Mouse (Mus musculus) urinary bladder, postnatal 36 days (tissue): Measurements from ENCODE around the gene Gpr153.

Source experiments
- DNase-seq, 2 experiments: peaks; one replicate each; pipeline ENCODE4 v3.0.0; 2022; ENCODE audit warnings: low spot score in 2 of 2, mixed read lengths in 1 of 2

The Gpr153 gene

GRCm38 (mm10) chr4:152287317-152288120 lies 13.5 kb downstream of the Gpr153 start:
- no peak for DNase-seq

- DNase-seq, result no peak
Observed at GRCm38 (mm10) chr4:152288398-152288945, 14.4 kb downstream of the Gpr153 start.

GRCm38 (mm10) chr4:152290385-152290784 lies 16.4 kb downstream of the Gpr153 start:
- DNase-seq, result no peak

- no peak for DNase-seq
Observed at GRCm38 (mm10) chr4:152290991-152291390, 17.0 kb downstream of the Gpr153 start.

GRCm38 (mm10) chr4:152291562-152291961 lies 17.5 kb downstream of the Gpr153 start, which contains the start of gene Hes3:
Hes3 (minus strand) TSS chr4:152291662.
- DNase-seq, result no peak

- no peak for DNase-seq
Observed at GRCm38 (mm10) chr4:152292102-152292765, 18.2 kb downstream of the Gpr153 start.

- no peak for DNase-seq
Observed at GRCm38 (mm10) chr4:152294188-152294929, 20.3 kb downstream of the Gpr153 start.

GRCm38 (mm10) chr4:152295916-152296315 lies 21.9 kb downstream of the Gpr153 start:
- no peak for DNase-seq

- no peak for DNase-seq
Observed at GRCm38 (mm10) chr4:152296371-152296770, 22.3 kb downstream of the Gpr153 start.

- peak; percentile 99 to 100 for DNase-seq
Observed at GRCm38 (mm10) chr4:152296874-152297861, 23.1 kb downstream of the Gpr153 start, which contains the start of gene Icmt. Icmt (plus strand) TSS chr4:152297227.

- DNase-seq, result no peak
Observed at GRCm38 (mm10) chr4:152298836-152299235, 24.8 kb downstream of the Gpr153 start.

GRCm38 (mm10) chr4:152300375-152300774 lies 26.3 kb downstream of the Gpr153 start:
- DNase-seq, result no peak

- no peak for DNase-seq
Observed at GRCm38 (mm10) chr4:152302012-152302411, 28.0 kb downstream of the Gpr153 start.

GRCm38 (mm10) chr4:152303172-152303571 lies 29.1 kb downstream of the Gpr153 start:
- no peak for DNase-seq

- DNase-seq, result no peak
Observed at GRCm38 (mm10) chr4:152304685-152305084, 30.7 kb downstream of the Gpr153 start.

- DNase-seq, result no peak
Observed at GRCm38 (mm10) chr4:152305991-152306390, 32.0 kb downstream of the Gpr153 start.

- DNase-seq, result no peak
Observed at GRCm38 (mm10) chr4:152307542-152307941, 33.5 kb downstream of the Gpr153 start.

- no peak for DNase-seq
Observed at GRCm38 (mm10) chr4:152312186-152312585, 38.2 kb downstream of the Gpr153 start.

- no peak for DNase-seq
Observed at GRCm38 (mm10) chr4:152313211-152313632, 39.2 kb downstream of the Gpr153 start.

- no peak for DNase-seq
Observed at GRCm38 (mm10) chr4:152313934-152314333, 39.9 kb downstream of the Gpr153 start.
